ENCODE assay signal across 8 mouse cellular contexts in genomic region chr4:64530585-64530984, GRCm38 (mm10).
A peak's percentile ranks its signal among the peaks of the same experiment; 100 is the strongest.
DNase-seq lines count a peak whose midpoint lies in the region; ATAC-seq and TF ChIP-seq lines count a peak whose summit lies in the region.

No protein-coding gene starts in this region.

- DNase-seq in heart, postnatal 10 days, result peak; percentile 17 to 40
- DNase-seq in heart, adult 9 months (ENCODE audit: low spot score in 2 of 2), result no peak
- peak; percentile 73 for DNase-seq in 3T3-L1 (ENCODE audit: low read depth, low spot score)
- peak; percentile 77 for DNase-seq in brain, embryonic 14.5 days (ENCODE audit: low read depth)
- peak; percentile 2 to 51 for DNase-seq in frontal cortex, postnatal 36 days (ENCODE audit: low spot score in 2 of 2)
- DNase-seq in retina, adult 2 months (ENCODE audit: low read depth, low spot score), result peak; percentile 8
- DNase-seq in Muller cell, postnatal 12 days (ENCODE audit: inconsistent ontology term), result no peak

- ATAC-seq in CD4-positive, CD25-positive, alpha-beta regulatory T cell, adult 4 months, result no peak

- TF ChIP-seq POLR2A in brain, embryonic 14.5 days (IDR thresholded peaks at IDR 0.05; ENCODE audit: borderline replicate concordance, extremely low read depth, insufficient read depth, insufficient read length, poor library complexity, severe bottlenecking), result no peak

- TF ChIP-seq CTCF in brain, embryonic 14.5 days (IDR thresholded peaks at IDR 0.05; ENCODE audit: borderline replicate concordance, extremely low read depth, insufficient read depth, insufficient read length), result peak; percentile 24; the same call in 1 of the 2 replicates

- intact Hi-C loops in heart, postnatal 10 days (cut with DNase I), result loop anchor here (2.0 to 10.0 kb wide), 3 partner anchors 594 to 1060 kb away; partner anchors contain the start of gene Pappa

Comparison
In these comparisons a context has a peak if more than half of its experiments do, and no peak if none do; other contexts are left out.
1. DNase-seq: peak in heart, postnatal 10 days (2 of 2), 3T3-L1 (single experiment), brain, embryonic 14.5 days (single experiment), frontal cortex, postnatal 36 days (2 of 2) and retina, adult 2 months (single experiment); none in heart, adult 9 months (0 of 2) and Muller cell, postnatal 12 days (single experiment).